Mouse (Mus musculus): ENCODE measurements around the gene Cacna1i.

DNA sequence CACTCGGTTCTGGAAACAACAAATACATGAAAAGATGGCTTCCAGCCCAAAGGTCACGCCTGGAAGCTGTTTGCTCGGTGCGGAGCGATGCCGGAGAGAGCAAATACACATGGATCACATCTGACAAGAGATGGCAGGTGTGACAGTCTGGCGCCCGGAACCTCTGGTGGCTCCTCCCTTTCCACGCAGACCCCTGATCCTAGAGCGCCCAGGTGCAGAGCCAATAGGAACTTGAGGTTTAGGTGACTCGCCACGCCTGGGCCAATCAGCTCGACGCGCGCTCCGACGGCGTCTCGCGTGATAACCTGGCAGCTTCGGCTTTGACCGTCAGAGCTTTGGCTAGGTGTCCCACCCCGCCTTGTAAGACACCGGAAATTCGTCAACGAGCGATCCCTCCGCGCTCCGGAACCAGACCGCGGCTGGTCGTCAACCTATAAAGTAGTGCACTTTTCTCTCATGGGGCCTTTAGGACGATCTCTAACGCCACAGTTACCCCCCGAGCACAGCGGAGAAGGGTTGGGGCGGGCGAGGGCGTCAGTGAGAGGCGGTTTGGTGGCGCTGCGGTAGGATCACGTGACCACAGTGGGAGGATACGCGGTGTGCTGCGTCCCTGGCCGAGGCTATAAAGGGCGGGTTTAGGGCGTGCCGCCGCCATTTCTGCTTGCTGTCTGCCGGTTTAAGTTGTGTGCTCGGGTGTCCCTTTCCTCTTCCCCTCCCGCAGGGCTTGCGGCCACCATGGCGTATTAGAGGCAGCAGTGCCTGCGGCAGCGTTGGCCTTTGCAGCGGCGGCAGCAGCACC, 32.0 kb upstream of the Cacna1i start, which contains the start of gene Atf4:
- TF ChIP-seq CTCF (IDR thresholded peaks at IDR 0.05; ENCODE audit: control insufficient read depth, insufficient read depth, low read length) (0 out of 2 replicates have a peak, but pooled peaks have one; percentile 12), POLR2A (IDR thresholded peaks at IDR 0.05; ENCODE audit: borderline replicate concordance, control insufficient read depth, low read depth, low read length) (peak; percentile 100)

Data from bone marrow, adult 2 months (tissue).